Mouse (Mus musculus): ENCODE measurements around the gene Ctdnep1. TPM values are rescaled to one million over a fixed set of nuclear protein-coding genes. Genes with fewer than 3 reads are reported as not detected.

Gene Ctdnep1
- total RNA-seq, 2 experiments from 2014 or later, result 110 to 111 TPM

DNA sequence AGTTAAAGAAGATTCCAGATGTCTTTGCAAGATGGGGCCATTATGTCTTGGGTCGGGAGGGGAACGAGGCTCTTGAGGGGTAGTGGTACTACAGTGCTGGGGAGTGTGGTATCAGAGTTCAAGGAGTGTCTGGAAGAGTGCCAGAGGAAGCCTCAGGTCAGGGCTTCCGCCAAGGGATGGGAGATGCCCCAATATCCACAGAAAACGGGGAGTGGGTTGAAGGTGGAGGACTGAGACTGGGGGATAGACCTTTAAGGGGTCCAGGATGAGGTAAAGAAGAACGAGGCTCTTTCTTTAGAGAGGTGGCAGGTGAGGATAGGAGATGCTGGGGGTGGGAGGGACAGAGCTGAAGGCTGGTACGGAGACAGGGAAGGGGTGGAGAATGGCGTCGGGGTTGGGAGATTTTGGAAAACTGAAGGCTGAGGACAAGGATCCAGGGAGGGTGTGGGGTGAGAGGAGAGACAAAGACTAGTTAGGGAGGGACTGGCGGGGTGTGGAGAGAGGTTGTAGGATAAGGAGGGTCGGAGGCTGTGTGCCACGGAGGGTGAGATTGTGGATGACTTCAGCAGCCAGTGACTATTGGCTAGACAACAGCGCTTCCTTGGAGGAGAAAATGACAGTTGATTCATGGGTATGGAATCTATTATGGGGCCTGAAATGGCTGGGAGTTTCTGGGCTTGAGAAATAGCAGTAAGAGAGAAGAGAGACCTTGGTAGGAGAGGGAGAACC is 47.6 kb downstream of the Ctdnep1 start:
- DNase-seq (ENCODE audit: low spot score in 2 of 2), result no peak

DNA sequence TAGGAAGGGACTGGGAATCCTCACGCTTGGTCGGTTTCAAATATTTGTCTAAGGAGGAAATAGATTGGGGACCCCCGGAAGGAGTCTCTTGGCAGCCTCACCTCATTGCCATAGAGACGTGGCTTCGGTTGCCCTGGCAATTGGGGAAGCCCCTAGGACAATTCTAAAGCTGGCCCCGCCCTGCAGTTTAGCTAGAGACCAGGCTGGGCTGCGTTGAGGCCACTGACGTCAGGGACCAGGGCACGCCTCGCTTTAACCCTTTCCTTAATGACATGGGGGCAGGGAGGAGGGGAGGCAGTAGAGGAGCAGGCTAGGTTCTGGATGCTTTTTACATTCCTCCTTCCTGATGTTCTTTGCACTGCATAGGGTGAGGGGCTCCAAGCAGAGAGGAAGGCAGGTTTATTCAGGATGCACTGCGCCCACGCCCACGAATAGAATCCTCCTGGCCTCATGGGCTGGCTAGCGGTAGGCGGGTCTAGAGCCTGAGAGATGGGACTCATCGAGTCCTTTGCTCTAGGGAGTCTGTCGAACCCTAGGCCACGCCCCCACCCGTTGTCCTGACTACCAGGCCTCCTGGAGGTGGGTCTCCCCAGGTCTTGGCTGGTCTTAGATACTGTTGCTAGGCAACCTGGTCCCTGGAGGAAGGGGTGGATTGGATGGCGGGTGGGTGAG is 48.3 kb downstream of the Ctdnep1 start:
- DNase-seq (ENCODE audit: low spot score in 2 of 2), result peak; percentile 85 to 88

DNA sequence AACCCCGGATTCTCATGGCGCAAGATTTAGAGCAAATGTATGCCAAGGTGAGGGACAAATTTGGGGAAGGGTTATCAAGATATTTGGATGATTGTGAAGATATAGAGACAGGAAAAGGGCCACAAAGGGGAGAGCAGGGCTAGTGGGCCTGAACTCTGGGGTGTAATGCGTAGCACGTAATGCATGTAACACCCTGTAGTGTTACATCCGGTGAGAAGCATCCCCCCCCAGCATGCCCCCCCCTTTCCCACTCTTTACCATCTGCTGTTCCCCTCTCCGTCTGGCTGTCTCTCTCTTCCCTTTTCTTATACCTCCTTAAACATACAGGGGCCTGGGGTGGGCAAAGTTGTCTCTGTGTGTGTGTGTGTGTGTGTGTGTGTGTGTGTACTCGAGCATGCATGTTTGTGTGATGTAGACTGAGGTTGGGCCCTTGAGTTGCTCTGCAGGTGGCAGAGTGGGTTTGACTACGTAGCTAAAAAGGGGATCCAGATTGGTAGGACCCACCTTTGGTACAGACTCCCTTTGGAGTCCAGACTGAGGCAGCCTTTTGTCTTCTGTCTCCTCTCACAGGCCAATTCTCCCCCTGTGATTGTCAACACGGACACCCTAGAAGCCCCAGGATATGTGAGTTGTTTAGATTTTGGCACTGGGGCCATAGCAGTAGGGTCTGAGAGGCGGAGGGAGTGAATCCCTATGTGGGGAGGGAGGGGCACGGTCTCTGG is 49.0 kb downstream of the Ctdnep1 start:
- no peak for DNase-seq (ENCODE audit: low spot score in 2 of 2)

- DNase-seq (ENCODE audit: low spot score in 2 of 2), result no peak
These were observed 49.8 kb downstream of the Ctdnep1 start for GRCm38 (mm10) chr11:70030651-70031320.

DNA sequence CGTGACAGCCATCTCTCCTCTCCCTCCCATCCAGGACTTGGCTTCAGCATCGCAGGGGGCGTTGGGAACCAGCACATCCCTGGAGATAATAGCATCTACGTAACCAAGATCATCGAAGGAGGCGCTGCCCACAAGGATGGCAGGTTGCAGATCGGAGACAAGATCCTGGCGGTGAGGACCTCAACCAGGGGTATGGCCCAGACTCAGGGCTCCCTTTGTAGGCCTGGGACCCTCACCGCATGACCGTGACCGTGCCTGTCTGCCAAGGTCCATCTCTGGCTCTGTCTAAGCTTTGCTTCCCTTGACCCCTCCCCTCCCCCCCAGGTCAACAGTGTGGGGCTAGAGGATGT is 50.3 kb downstream of the Ctdnep1 start:
- no peak for DNase-seq (ENCODE audit: low spot score in 2 of 2)

DNA sequence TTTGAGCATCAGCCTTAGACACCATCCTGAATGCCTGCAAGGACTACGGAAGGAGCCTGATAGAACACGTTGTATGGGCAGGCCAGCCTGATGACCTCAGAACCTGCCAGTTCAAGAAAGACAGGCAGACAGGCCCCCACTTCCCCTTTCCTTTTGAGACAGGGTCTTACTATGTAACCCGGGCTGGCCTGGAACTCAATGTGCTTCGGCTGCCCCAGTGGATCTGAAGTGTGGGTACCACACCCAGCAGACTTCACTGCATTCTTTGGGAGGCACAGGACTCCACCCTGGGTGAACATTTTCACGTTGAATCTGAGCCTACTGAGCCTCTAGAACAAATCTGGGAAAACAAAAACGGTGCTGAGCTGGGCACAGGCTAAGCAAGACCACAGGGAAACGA is 57.2 kb downstream of the Ctdnep1 start:
- no peak for DNase-seq (ENCODE audit: low spot score in 2 of 2)

GRCm38 (mm10) chr11:70039631-70040030 is 58.7 kb downstream of the Ctdnep1 start:
- no peak for DNase-seq (ENCODE audit: low spot score in 2 of 2)

GRCm38 (mm10) chr11:70040184-70040583 is 59.2 kb downstream of the Ctdnep1 start:
- no peak for DNase-seq (ENCODE audit: low spot score in 2 of 2)

Small RNA genes within 50 kb of the gene (microRNA-seq; reads per million reads assigned to microRNA genes)
- gene Gm44349 (0 reads per million in 2 experiments), gene Mir324 (6,279 to 6,581 reads per million in 2 experiments)

Other genes with a start within 250 kb of the Ctdnep1 start
- gene Polr2a, start 222.5 kb upstream of the Ctdnep1 start, total RNA-seq (2021), result 10 to 100 TPM; 55.6 to 55.9 TPM
- not detected for gene Slc35g3, start 219.2 kb upstream of the Ctdnep1 start, total RNA-seq (2021)
- gene Zbtb4, start 215.2 kb upstream of the Ctdnep1 start, total RNA-seq (2021), result 100 to 1,000 TPM; 147 to 152 TPM
- gene Chrnb1, start 185.2 kb upstream of the Ctdnep1 start, total RNA-seq (2021), result 1 to 10 TPM in 1 of 2 experiments, under 1 TPM in 1; 0.52 to 1.0 TPM
- gene Fgf11, start 179.3 kb upstream of the Ctdnep1 start, total RNA-seq (2021), result 10 to 100 TPM; 27.4 to 27.6 TPM
- gene Tmem102, start 175.5 kb upstream of the Ctdnep1 start, total RNA-seq (2021), result not detected
- gene Gm39566, start 165.9 kb upstream of the Ctdnep1 start, total RNA-seq (2021), result not detected
- not detected for gene Spem2, start 162.7 kb upstream of the Ctdnep1 start, total RNA-seq (2021)
- under 1 TPM in 1 of 2 experiments, not detected in 1; 0.62 TPM for gene Spem1, start 159.0 kb upstream of the Ctdnep1 start, total RNA-seq (2021)
- gene Nlgn2, start 143.4 kb upstream of the Ctdnep1 start, total RNA-seq (2021), result 100 to 1,000 TPM; 191 to 196 TPM
- gene Tmem256, start 142.6 kb upstream of the Ctdnep1 start, total RNA-seq (2021), result 100 to 1,000 TPM; 110 to 117 TPM
- gene Plscr3, start 134.8 kb upstream of the Ctdnep1 start, total RNA-seq (2021), result 10 to 100 TPM; 15.9 to 16.1 TPM
- gene Tnk1, start 122.4 kb upstream of the Ctdnep1 start, total RNA-seq (2021), result not detected
- not detected for gene Tmem95, start 103.1 kb upstream of the Ctdnep1 start, total RNA-seq (2021)
- gene Kctd11, start 99.8 kb upstream of the Ctdnep1 start, total RNA-seq (2021), result 1 to 10 TPM; 1.3 to 1.4 TPM
- not detected for gene Acap1, start 85.6 kb upstream of the Ctdnep1 start, total RNA-seq (2021)
- under 1 TPM; 0.17 to 0.58 TPM for gene 2810408A11Rik, start 80.2 kb upstream of the Ctdnep1 start, total RNA-seq (2021)
- 100 to 1,000 TPM; 108 to 114 TPM for gene Neurl4, start 80.1 kb upstream of the Ctdnep1 start, total RNA-seq (2021)
- 10 to 100 TPM; 35.7 to 36.1 TPM for gene Gps2, start 67.3 kb upstream of the Ctdnep1 start, total RNA-seq (2021)
- gene Eif5a, start 59.2 kb upstream of the Ctdnep1 start, total RNA-seq (2021), result 100 to 1,000 TPM; 438 to 463 TPM
- gene Ybx2, start 45.4 kb upstream of the Ctdnep1 start, total RNA-seq (2021), result 1 to 10 TPM; 8.7 to 9.2 TPM
- gene Slc2a4, start 33.0 kb upstream of the Ctdnep1 start, total RNA-seq (2021), result 1 to 10 TPM; 3.4 to 3.5 TPM
- not detected for gene Cldn7, start 16.4 kb upstream of the Ctdnep1 start, total RNA-seq (2021)
- 10 to 100 TPM; 76.7 to 80.1 TPM for gene Elp5, start 1.4 kb downstream of the Ctdnep1 start, total RNA-seq (2021)
- gene Gabarap, start 10.0 kb downstream of the Ctdnep1 start, total RNA-seq (2021), result 100 to 1,000 TPM; 238 to 240 TPM
- 10 to 100 TPM; 50.3 TPM for gene Phf23, start 14.6 kb downstream of the Ctdnep1 start, total RNA-seq (2021)
- 10 to 100 TPM; 33.0 to 38.7 TPM for gene Dvl2, start 19.4 kb downstream of the Ctdnep1 start, total RNA-seq (2021)
- 10 to 100 TPM; 56.4 to 67.1 TPM for gene Acadvl, start 34.3 kb downstream of the Ctdnep1 start, total RNA-seq (2021)
- gene Dlg4, start 35.8 kb downstream of the Ctdnep1 start, total RNA-seq (2021), result 100 to 1,000 TPM; 846 to 862 TPM
- gene Asgr1, start 72.9 kb downstream of the Ctdnep1 start, total RNA-seq (2021), result under 1 TPM; 0.84 to 0.99 TPM
- gene Asgr2, start 111.5 kb downstream of the Ctdnep1 start, total RNA-seq (2021), result not detected
- under 1 TPM; 0.45 to 0.66 TPM for gene Mgl2, start 149.2 kb downstream of the Ctdnep1 start, total RNA-seq (2021)
- under 1 TPM; 0.71 to 0.92 TPM for gene Clec10a, start 175.0 kb downstream of the Ctdnep1 start, total RNA-seq (2021)
- gene Slc16a11, start 231.6 kb downstream of the Ctdnep1 start, total RNA-seq (2021), result 10 to 100 TPM; 28.6 to 30.6 TPM
- gene Slc16a13, start 239.9 kb downstream of the Ctdnep1 start, total RNA-seq (2021), result 1 to 10 TPM; 6.2 to 9.0 TPM
- gene Bcl6b, start 248.6 kb downstream of the Ctdnep1 start, total RNA-seq (2021), result 1 to 10 TPM in 1 of 2 experiments, under 1 TPM in 1; 0.92 to 1.1 TPM